Mouse (Mus musculus) limb, embryonic 10.5 days (tissue): Measurements from ENCODE around the gene Slc35a2. TPM values are rescaled to one million over a fixed set of nuclear protein-coding genes. Genes with fewer than 3 reads are reported as not detected.
"Not testable (repeated sequence)": the region's sequence is repeated elsewhere in the genome, so short reads cannot be mapped to it uniquely, and the experiment has no call there.

ENCODE experiments used
- DNase-seq: peaks from one replicate; pipeline ENCODE4 v3.0.0-alpha.2; 2017; ENCODE audit warnings: low spot score
- H3K27ac ChIP-seq: fragments of 300-500 bp; sonication (generic); 2 replicates; pipeline ENCODE4 v1.5.1; 2016; ENCODE audit warnings: mild to moderate bottlenecking
- H3K27me3 ChIP-seq: fragments of 300-500 bp; sonication (generic); 2 replicates; pipeline ENCODE4 v1.6.1; 2016; ENCODE audit warnings: low read depth, mild to moderate bottlenecking; ENCODE audit not compliant: poor library complexity, severe bottlenecking
- H3K36me3 ChIP-seq: fragments of 300-500 bp; sonication (generic); 2 replicates; pipeline ENCODE4 v1.6.1; 2016; ENCODE audit warnings: mild to moderate bottlenecking, moderate library complexity
- H3K4me1 ChIP-seq: fragments of 300-500 bp; sonication (generic); 2 replicates; pipeline ENCODE4 v1.6.1; 2016
- H3K4me3 ChIP-seq: fragments of 300-500 bp; sonication (generic); 2 replicates; pipeline ENCODE4 v1.5.1; 2016; ENCODE audit warnings: mild to moderate bottlenecking, moderate library complexity
- H3K9me3 ChIP-seq: fragments of 300-500 bp; sonication (generic); replicated peaks from 2 replicates; pipeline ENCODE4 v1.6.1; 2016; ENCODE audit warnings: mild to moderate bottlenecking
- WGBS: fragments of 180-500 bp; shearing (Covaris S2); methylation state at CpG from one replicate; pipeline ENCODE4 v1.1.7; 2016; 5-methylcytosine and 5-hydroxymethylcytosine counted together
- polyA plus RNA-seq: library from polyadenylated mRNA; unstranded; fragments of >200 nt; fragmentation: Nextera tagmentation; extraction: Ambion mirVana; gene quantifications from 2 replicates; pipeline ENCODE4 v1.2.1, GENCODE M21; 2016

The Slc35a2 gene
- polyA plus RNA-seq, 1 experiment from 2014 or later = 24.0 TPM

GRCm38 (mm10) chrX:7915669-7916068, 31.8 kb downstream of the Slc35a2 start:
- 18% methylated on average over 3 of the region's 3 CpGs for WGBS
- H3K9me3 ChIP-seq, H3K36me3 ChIP-seq, H3K4me3 ChIP-seq, DNase-seq, H3K4me1 ChIP-seq, H3K27ac ChIP-seq: not testable (repeated sequence)
- H3K27me3 ChIP-seq = peaks cover 27% of the 10 kb centered on the region

- H3K9me3 ChIP-seq, H3K27ac ChIP-seq, DNase-seq, H3K4me3 ChIP-seq, H3K36me3 ChIP-seq: not testable (repeated sequence)
- H3K27me3 ChIP-seq = peaks cover 50% of the 10 kb centered on the region
- 73% methylated on average over 6 of the region's 6 CpGs for WGBS
- H3K4me1 ChIP-seq = peaks cover 12% of the 10 kb centered on the region
These were observed 34.1 kb downstream of the Slc35a2 start for GRCm38 (mm10) chrX:7917960-7918359.

- H3K27me3 ChIP-seq = peaks cover 68% of the 10 kb centered on the region
- no peak within 1 kb of the TSS for H3K27ac ChIP-seq
- no peaks in the 10 kb centered on the region for H3K9me3 ChIP-seq
- H3K36me3 ChIP-seq = no peaks in the 10 kb centered on the region
- H3K4me3 ChIP-seq = peak within 1 kb of the TSS; percentile 41
- peaks cover 12% of the 10 kb centered on the region for H3K4me1 ChIP-seq
- DNase-seq = peak; percentile 33
- WGBS = 16% methylated on average over 40 of the region's 40 CpGs
These were observed 36.0 kb downstream of the Slc35a2 start, which contains the start of gene Pcsk1n for GRCm38 (mm10) chrX:7919601-7920383. Gene Pcsk1n, plus strand, starts transcription at chrX:7919822.

GRCm38 (mm10) chrX:7922032-7922431, 38.2 kb downstream of the Slc35a2 start:
- no peak overlapping the region for H3K27ac ChIP-seq
- H3K4me1 ChIP-seq = peaks cover 12% of the 10 kb centered on the region
- peak; percentile 47 for DNase-seq
- H3K27me3 ChIP-seq = peaks cover 91% of the 10 kb centered on the region
- H3K36me3 ChIP-seq = no peaks in the 10 kb centered on the region
- 18% methylated on average over 27 of the region's 48 CpGs for WGBS
- H3K9me3 ChIP-seq = no peaks in the 10 kb centered on the region
- H3K4me3 ChIP-seq = peak overlapping the region; percentile 36

GRCm38 (mm10) chrX:7926266-7926665, 42.4 kb downstream of the Slc35a2 start:
- H3K4me1 ChIP-seq = peaks cover 6% of the 10 kb centered on the region; the same call in 1 of the 2 replicates
- H3K36me3 ChIP-seq = peaks cover 23% of the 10 kb centered on the region
- no peak for DNase-seq
- H3K27ac ChIP-seq = no peak overlapping the region
- peaks cover 85% of the 10 kb centered on the region for H3K27me3 ChIP-seq
- H3K4me3 ChIP-seq = no peak overlapping the region
- 70% methylated on average over 6 of the region's 6 CpGs for WGBS
- H3K9me3 ChIP-seq = 0 out of 2 replicates have a peak, but pooled peaks cover 2% of the 10 kb centered on the region

GRCm38 (mm10) chrX:7927116-7927515, 43.3 kb downstream of the Slc35a2 start:
- H3K27ac ChIP-seq = no peak overlapping the region
- H3K9me3 ChIP-seq = 0 out of 2 replicates have a peak, but pooled peaks cover 2% of the 10 kb centered on the region
- peaks cover 31% of the 10 kb centered on the region for H3K36me3 ChIP-seq
- peaks cover 77% of the 10 kb centered on the region for H3K27me3 ChIP-seq
- DNase-seq = no peak
- WGBS = 17% methylated on average over 10 of the region's 10 CpGs
- peaks cover 3% of the 10 kb centered on the region; the same call in 1 of the 2 replicates for H3K4me1 ChIP-seq
- no peak overlapping the region for H3K4me3 ChIP-seq

- Histone ChIP-seq H3K27ac (no peak within 1 kb of the TSS), H3K9me3 (0 out of 2 replicates have a peak, but pooled peaks cover 2% of the 10 kb centered on the region), H3K4me3 (no peak within 1 kb of the TSS), H3K4me1 (no peaks in the 10 kb centered on the region), H3K36me3 (peaks cover 42% of the 10 kb centered on the region), H3K27me3 (peaks cover 65% of the 10 kb centered on the region)
- 14% methylated on average over 19 of the region's 19 CpGs for WGBS
- no peak for DNase-seq
These were observed 44.5 kb downstream of the Slc35a2 start, which contains the start of gene Eras for GRCm38 (mm10) chrX:7928270-7928790. Gene Eras, minus strand, starts transcription at chrX:7928607.

- no peaks in the 10 kb centered on the region for H3K4me1 ChIP-seq
- peaks cover 60% of the 10 kb centered on the region for H3K36me3 ChIP-seq
- H3K4me3 ChIP-seq = no peak overlapping the region
- H3K27ac ChIP-seq = no peak overlapping the region
- no peaks in the 10 kb centered on the region for H3K27me3 ChIP-seq
- no peaks in the 10 kb centered on the region for H3K9me3 ChIP-seq
- WGBS = 24% methylated on average over 11 of the region's 11 CpGs
- DNase-seq = no peak
These were observed 53.0 kb downstream of the Slc35a2 start for GRCm38 (mm10) chrX:7936874-7937273.

- no peak for DNase-seq
- peaks cover 54% of the 10 kb centered on the region for H3K36me3 ChIP-seq
- no peak overlapping the region for H3K4me3 ChIP-seq
- WGBS = 94% methylated on average over 6 of the region's 6 CpGs
- H3K27me3 ChIP-seq = no peaks in the 10 kb centered on the region
- no peak overlapping the region for H3K27ac ChIP-seq
- no peaks in the 10 kb centered on the region for H3K9me3 ChIP-seq
- H3K4me1 ChIP-seq = no peaks in the 10 kb centered on the region
These were observed 53.8 kb downstream of the Slc35a2 start for GRCm38 (mm10) chrX:7937667-7938066.

Other genes starting within 250 kb of the Slc35a2 start
- gene Syp, start 245.6 kb upstream of the Slc35a2 start, polyA plus RNA-seq = 1.6 and 1.9 TPM in 2 replicates
- 6.4 and 9.1 TPM in 2 replicates for gene Prickle3, start 226.8 kb upstream of the Slc35a2 start, polyA plus RNA-seq
- gene Plp2, start 212.6 kb upstream of the Slc35a2 start, polyA plus RNA-seq = 72.6 and 77.7 TPM in 2 replicates
- gene Magix, start 202.8 kb upstream of the Slc35a2 start, polyA plus RNA-seq = 0.08 and 0.13 TPM in 2 replicates
- 40.5 and 48.2 TPM in 2 replicates for gene Gpkow, start 186.9 kb upstream of the Slc35a2 start, polyA plus RNA-seq
- gene Wdr45, start 169.7 kb upstream of the Slc35a2 start, polyA plus RNA-seq = 18.1 and 20.8 TPM in 2 replicates
- gene Gm45208, start 161.8 kb upstream of the Slc35a2 start, polyA plus RNA-seq = not detected in 2 replicates
- gene Praf2, start 155.6 kb upstream of the Slc35a2 start, polyA plus RNA-seq = 74.0 and 79.0 TPM in 2 replicates
- gene Ccdc120, start 133.1 kb upstream of the Slc35a2 start, polyA plus RNA-seq = 21.8 and 21.9 TPM in 2 replicates
- gene Tfe3, start 121.5 kb upstream of the Slc35a2 start, polyA plus RNA-seq = 26.0 and 26.8 TPM in 2 replicates
- gene Gripap1, start 94.3 kb upstream of the Slc35a2 start, polyA plus RNA-seq = 29.5 and 36.3 TPM in 2 replicates
- gene Kcnd1, start 61.7 kb upstream of the Slc35a2 start, polyA plus RNA-seq = 0.85 and 1.2 TPM in 2 replicates
- gene Otud5, start 42.7 kb upstream of the Slc35a2 start, polyA plus RNA-seq = 41.4 and 47.5 TPM in 2 replicates
- gene Pim2, start 5.8 kb upstream of the Slc35a2 start, polyA plus RNA-seq = 6.2 TPM in 2 replicates
- 131 and 140 TPM in 2 replicates for gene Pqbp1, start 15.2 kb downstream of the Slc35a2 start, polyA plus RNA-seq
- 167 and 187 TPM in 2 replicates for gene Timm17b, start 15.3 kb downstream of the Slc35a2 start, polyA plus RNA-seq
- gene Gm10491, start 23.8 kb downstream of the Slc35a2 start, polyA plus RNA-seq = not detected in 2 replicates
- not detected in 2 replicates for gene Gm10490, start 25.5 kb downstream of the Slc35a2 start, polyA plus RNA-seq
- gene Pcsk1n, start 35.8 kb downstream of the Slc35a2 start, polyA plus RNA-seq = 0.06 and 0.13 TPM in 2 replicates
- not detected in 2 replicates for gene Eras, start 44.6 kb downstream of the Slc35a2 start, polyA plus RNA-seq
- 39.6 and 52.8 TPM in 2 replicates for gene Hdac6, start 63.9 kb downstream of the Slc35a2 start, polyA plus RNA-seq
- gene Gata1, start 94.0 kb downstream of the Slc35a2 start, polyA plus RNA-seq = 4.1 and 6.3 TPM in 2 replicates
- gene Glod5, start 134.5 kb downstream of the Slc35a2 start, polyA plus RNA-seq = not detected in 2 replicates
- gene Suv39h1, start 190.7 kb downstream of the Slc35a2 start, polyA plus RNA-seq = 106 and 111 TPM in 2 replicates
- gene Was, start 206.5 kb downstream of the Slc35a2 start, polyA plus RNA-seq = 0.14 and 0.18 TPM in 2 replicates
- 13.9 and 18.7 TPM in 2 replicates for gene Wdr13, start 248.9 kb downstream of the Slc35a2 start, polyA plus RNA-seq